Mouse (Mus musculus): ENCODE data around the gene Kcnf1.

- no peak for TF ChIP-seq CTCF (conservative IDR thresholded peaks at IDR 0.05; ENCODE audit: low read length)
- TF ChIP-seq NANOG (IDR thresholded peaks at IDR 0.05; ENCODE audit: borderline replicate concordance, low read length): no peak
- TF ChIP-seq POU5F1 (IDR thresholded peaks at IDR 0.05; ENCODE audit: borderline replicate concordance, low read length): no peak
Observed at GRCm38 (mm10) chr12:17215751-17216150, 39.1 kb upstream of the Kcnf1 start.

Measured in E14TG2a.4 (cell line).